Mouse (Mus musculus) embryo, embryonic 10.5 days (tissue): ENCODE measurements around the gene Myh9.

ENCODE experiments used
- DNase-seq: peaks from one replicate; pipeline ENCODE4 v3.0.0-alpha.2; 2015; ENCODE audit warnings: low spot score

The Myh9 gene

GRCm38 (mm10) chr15:77828242-77828641, 13.7 kb downstream of the Myh9 start:
- no peak for DNase-seq

- no peak for DNase-seq
Observed at GRCm38 (mm10) chr15:77827794-77828193, 14.2 kb downstream of the Myh9 start.

- peak; percentile 66 for DNase-seq
Observed at GRCm38 (mm10) chr15:77827379-77827778, 14.6 kb downstream of the Myh9 start.

- DNase-seq: no peak
Observed at GRCm38 (mm10) chr15:77825382-77825781, 16.6 kb downstream of the Myh9 start.

- no peak for DNase-seq
Observed at GRCm38 (mm10) chr15:77824321-77824720, 17.7 kb downstream of the Myh9 start.

GRCm38 (mm10) chr15:77823634-77824033, 18.3 kb downstream of the Myh9 start:
- DNase-seq: no peak

GRCm38 (mm10) chr15:77823196-77823595, 18.8 kb downstream of the Myh9 start:
- no peak for DNase-seq

GRCm38 (mm10) chr15:77822671-77823070, 19.3 kb downstream of the Myh9 start:
- DNase-seq: no peak

GRCm38 (mm10) chr15:77822057-77822466, 19.9 kb downstream of the Myh9 start:
- DNase-seq: no peak

- no peak for DNase-seq
Observed at GRCm38 (mm10) chr15:77821424-77821823, 20.6 kb downstream of the Myh9 start.

- DNase-seq: no peak
Observed at GRCm38 (mm10) chr15:77820480-77821163, 21.4 kb downstream of the Myh9 start.

- DNase-seq: no peak
Observed at GRCm38 (mm10) chr15:77819894-77820387, 22.0 kb downstream of the Myh9 start.

GRCm38 (mm10) chr15:77818556-77819158, 23.3 kb downstream of the Myh9 start:
- no peak for DNase-seq

- no peak for DNase-seq
Observed at GRCm38 (mm10) chr15:77817417-77817816, 24.6 kb downstream of the Myh9 start.

GRCm38 (mm10) chr15:77816601-77816950, 25.4 kb downstream of the Myh9 start:
- no peak for DNase-seq

- DNase-seq: no peak
Observed at GRCm38 (mm10) chr15:77815867-77816600, 25.9 kb downstream of the Myh9 start.

- no peak for DNase-seq
Observed at GRCm38 (mm10) chr15:77813639-77814375, 28.2 kb downstream of the Myh9 start.

GRCm38 (mm10) chr15:77812578-77812977, 29.4 kb downstream of the Myh9 start:
- DNase-seq: no peak

GRCm38 (mm10) chr15:77811099-77811760, 30.7 kb downstream of the Myh9 start:
- DNase-seq: no peak

- no peak for DNase-seq
Observed at GRCm38 (mm10) chr15:77810416-77811098, 31.4 kb downstream of the Myh9 start.

- no peak for DNase-seq
Observed at GRCm38 (mm10) chr15:77809434-77809833, 32.5 kb downstream of the Myh9 start.
